Mouse (Mus musculus) midbrain, embryonic 11.5 days (tissue): ENCODE data around the gene Thra. TPM values are rescaled to one million over a fixed set of nuclear protein-coding genes. Genes with fewer than 3 reads are reported as not detected.
A peak's percentile ranks its signal among the peaks of the same experiment; 100 is the strongest.

ENCODE experiments used
- ATAC-seq: fragments of 200-750 bp; cut with Nextera tagmentation; 2 replicates; pipeline ENCODE4 v1.8.0; 2017; ENCODE audit warnings: moderate TSS enrichment, moderate library complexity; ENCODE audit not compliant: low FRiP score
- DNase-seq: peaks from one replicate; pipeline ENCODE4 v3.0.0; 2015; ENCODE audit warnings: low spot score; ENCODE audit errors: missing footprints
- H3K27ac ChIP-seq: fragments of 300-500 bp; sonication (generic); 2 replicates; pipeline ENCODE4 v1.5.1; 2014; ENCODE audit warnings: low read depth, low read length
- H3K27me3 ChIP-seq: fragments of 300-500 bp; sonication (generic); 2 replicates; pipeline ENCODE4 v1.6.1; 2014; ENCODE audit warnings: mild to moderate bottlenecking, low read length, moderate library complexity, mixed read lengths; ENCODE audit not compliant: control insufficient read depth, insufficient read depth
- H3K36me3 ChIP-seq: fragments of 300-500 bp; sonication (generic); 2 replicates; pipeline ENCODE4 v1.6.1; 2014; ENCODE audit warnings: mild to moderate bottlenecking, low read length, moderate library complexity, mixed read lengths; ENCODE audit not compliant: control insufficient read depth, insufficient read depth
- H3K4me1 ChIP-seq: fragments of 300-500 bp; sonication (generic); 2 replicates; pipeline ENCODE4 v1.6.1; 2014; ENCODE audit warnings: low read length; ENCODE audit not compliant: control insufficient read depth, insufficient read depth
- H3K4me2 ChIP-seq: fragments of 300-500 bp; sonication (generic); 2 replicates; pipeline ENCODE4 v1.6.1; 2014; ENCODE audit warnings: mild to moderate bottlenecking, moderate library complexity
- H3K4me3 ChIP-seq: fragments of 300-500 bp; sonication (generic); 2 replicates; pipeline ENCODE4 v1.5.1; 2014; ENCODE audit warnings: low read depth, low read length
- H3K9ac ChIP-seq: fragments of 300-500 bp; sonication (generic); 2 replicates; pipeline ENCODE4 v1.6.1; 2014; ENCODE audit warnings: low read length
- H3K9me3 ChIP-seq: fragments of 300-500 bp; sonication (generic); 2 replicates; pipeline ENCODE4 v1.6.1; 2016; ENCODE audit warnings: low read length; ENCODE audit not compliant: control insufficient read depth
- WGBS: fragments of 180-500 bp; shearing (Covaris S2); extraction: QIAGEN DNeasy Blood & Tissue Kit; methylation state at CpG from one replicate; pipeline ENCODE4 v1.1.7; 2014; 5-methylcytosine and 5-hydroxymethylcytosine counted together
- polyA plus RNA-seq: library from polyadenylated mRNA; unstranded; fragments of >200 nt; fragmentation: Nextera tagmentation; extraction: Ambion mirVana; gene quantifications from 2 replicates; pipeline ENCODE4 v1.2.1, GENCODE M21; 2014

Gene Thra
- polyA plus RNA-seq = 21.9 and 23.7 TPM in 2 replicates

DNA sequence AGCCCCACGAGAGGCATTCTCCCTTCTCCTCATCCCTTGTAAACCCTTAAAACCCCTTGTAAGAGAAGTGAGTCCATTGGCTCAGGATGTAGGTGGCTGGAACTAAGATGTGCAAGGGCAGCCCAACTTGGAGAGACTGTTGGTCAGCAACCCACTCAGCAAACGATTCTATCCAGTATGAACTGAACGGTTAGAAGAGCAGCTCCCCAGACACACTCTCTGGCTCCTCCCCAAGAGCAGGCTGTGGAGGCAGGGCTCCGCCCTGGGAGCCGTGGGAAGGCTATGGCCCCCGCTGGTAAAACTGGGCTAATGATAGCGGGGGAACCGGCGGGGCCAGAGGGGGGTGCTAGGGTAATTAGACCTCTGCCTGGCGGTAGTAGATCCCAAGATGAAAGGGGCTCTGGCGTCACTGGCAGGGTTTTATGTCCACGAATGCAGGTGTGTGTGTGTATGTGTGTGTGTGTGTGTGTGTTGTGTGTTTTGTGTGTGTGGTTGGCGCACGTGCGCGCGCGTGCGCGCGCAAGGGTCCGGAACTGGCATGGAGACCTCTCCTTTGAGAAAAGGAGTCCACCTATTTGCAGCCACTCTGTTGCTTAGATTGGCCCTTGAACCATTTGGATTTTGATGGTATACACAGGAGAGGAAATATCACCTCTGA is at the start of gene Thra:
Thra (plus strand) TSS at position 246 of the 658 bp plus-strand sequence.
- peak; percentile 96 for DNase-seq
- under 1% methylated on average over 22 of the region's 22 CpGs for WGBS
- peak within 1 kb of the TSS; percentile 73 for H3K4me3 ChIP-seq
- peak within 1 kb of the TSS; percentile 53 for H3K4me2 ChIP-seq
- peak within 1 kb of the TSS; percentile 90 for H3K9ac ChIP-seq
- H3K4me1 ChIP-seq = peaks cover 44% of the 10 kb centered on the region
- H3K9me3 ChIP-seq = no peaks in the 10 kb centered on the region
- ATAC-seq = peak; percentile 22
- no peaks in the 10 kb centered on the region for H3K36me3 ChIP-seq
- H3K27me3 ChIP-seq = no peaks in the 10 kb centered on the region
- H3K27ac ChIP-seq = peak within 1 kb of the TSS; percentile 93

DNA sequence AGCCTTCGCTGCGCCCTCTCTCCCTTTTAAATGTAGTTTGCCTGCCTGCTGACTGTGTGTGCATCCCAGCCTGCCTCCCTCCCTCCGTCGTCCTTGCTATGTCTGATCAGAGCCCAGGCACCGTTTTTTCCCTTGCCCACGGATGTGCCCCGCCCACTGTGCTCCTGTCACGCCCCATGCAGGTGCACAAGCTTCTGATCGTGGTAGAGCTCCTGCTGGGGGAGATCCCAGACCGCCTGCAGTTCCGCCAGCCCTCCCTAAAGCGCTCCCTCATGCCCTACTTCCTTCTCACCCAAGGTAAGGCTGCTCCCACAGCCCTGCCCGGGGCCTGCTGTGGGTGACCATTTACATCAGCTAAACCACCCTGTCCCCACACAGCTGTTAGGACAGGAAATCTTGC is 47.2 kb upstream of the Thra start:
- H3K27me3 ChIP-seq = no peaks in the 10 kb centered on the region
- H3K36me3 ChIP-seq = peaks cover 28% of the 10 kb centered on the region
- DNase-seq = no peak
- WGBS = 81% methylated on average over 13 of the region's 13 CpGs
- H3K4me2 ChIP-seq = no peak overlapping the region
- no peak overlapping the region for H3K9ac ChIP-seq
- H3K27ac ChIP-seq = no peak overlapping the region
- H3K4me1 ChIP-seq = no peaks in the 10 kb centered on the region
- no peak overlapping the region for H3K4me3 ChIP-seq
- no peak for ATAC-seq
- H3K9me3 ChIP-seq = no peaks in the 10 kb centered on the region

DNA sequence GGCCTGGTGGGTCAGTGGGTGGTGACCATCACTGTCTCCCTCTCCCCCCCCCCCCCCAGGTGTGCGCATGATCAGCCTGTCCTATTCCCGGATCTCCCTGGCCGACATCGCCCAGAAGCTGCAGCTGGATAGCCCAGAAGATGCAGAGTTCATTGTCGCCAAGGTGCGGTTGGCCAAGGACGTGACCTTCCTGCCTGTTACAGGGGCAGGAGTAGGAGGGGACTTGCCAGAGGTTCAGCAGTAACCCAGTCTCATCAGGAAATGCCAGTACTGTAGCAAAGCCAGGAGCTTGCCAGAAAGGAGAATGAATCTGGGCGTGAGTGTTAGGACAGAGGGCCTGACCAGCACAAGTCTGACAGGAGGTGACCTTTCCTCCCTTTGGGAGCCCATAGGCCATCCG is 46.7 kb upstream of the Thra start:
- DNase-seq = no peak
- no peaks in the 10 kb centered on the region for H3K27me3 ChIP-seq
- H3K27ac ChIP-seq = no peak overlapping the region
- H3K4me2 ChIP-seq = no peak overlapping the region
- H3K4me1 ChIP-seq = no peaks in the 10 kb centered on the region
- ATAC-seq = no peak
- H3K9me3 ChIP-seq = no peaks in the 10 kb centered on the region
- no peak overlapping the region for H3K4me3 ChIP-seq
- WGBS = 95% methylated on average over 9 of the region's 9 CpGs
- no peak overlapping the region for H3K9ac ChIP-seq
- peaks cover 26% of the 10 kb centered on the region for H3K36me3 ChIP-seq

DNA sequence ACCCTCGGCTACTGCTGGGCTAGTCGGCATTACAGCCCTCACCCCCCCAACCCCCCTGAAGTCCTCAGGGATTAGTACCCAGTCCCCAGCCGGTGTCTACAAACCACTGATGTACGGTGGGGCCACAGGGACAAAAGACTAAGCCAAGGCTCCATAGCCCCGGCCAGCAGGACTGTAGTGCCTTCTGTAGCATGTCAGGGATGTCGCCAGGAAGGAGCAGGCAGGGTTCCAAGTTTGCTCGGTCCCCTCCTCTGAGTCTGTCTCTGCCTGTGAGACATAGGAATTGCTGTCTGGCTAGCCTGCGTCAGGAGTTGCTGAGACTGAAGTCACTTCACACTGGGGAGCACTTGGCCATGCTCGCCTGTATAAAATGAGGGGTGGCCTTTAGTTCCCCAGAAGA is 46.1 kb upstream of the Thra start:
- WGBS = 86% methylated on average over 9 of the region's 9 CpGs
- H3K27ac ChIP-seq = no peak overlapping the region
- no peak for ATAC-seq

DNA sequence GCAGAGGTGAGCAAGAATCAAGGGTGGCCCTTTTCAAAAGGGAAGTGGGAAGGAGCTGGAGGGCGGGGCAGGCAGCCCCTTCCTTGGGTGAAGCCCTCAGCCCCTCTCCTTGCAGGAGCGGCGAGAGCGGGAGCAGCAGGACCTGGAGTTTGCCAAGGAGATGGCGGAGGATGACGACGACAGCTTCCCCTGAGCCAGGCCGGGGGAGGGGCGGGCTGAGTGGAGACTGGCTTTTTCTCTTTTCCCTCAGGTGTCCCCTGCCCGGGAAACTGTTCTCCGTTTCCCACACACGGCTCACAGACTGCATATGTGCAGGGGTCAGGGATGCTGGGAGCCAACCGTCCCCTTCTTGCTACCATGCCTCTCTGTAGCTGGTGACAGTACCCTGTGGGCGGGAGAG is 45.0 kb upstream of the Thra start:
- DNase-seq = no peak
- H3K27me3 ChIP-seq = no peaks in the 10 kb centered on the region
- H3K4me2 ChIP-seq = no peak overlapping the region
- no peak overlapping the region for H3K4me3 ChIP-seq
- H3K4me1 ChIP-seq = no peaks in the 10 kb centered on the region
- no peak for ATAC-seq
- H3K36me3 ChIP-seq = peaks cover 19% of the 10 kb centered on the region
- H3K9me3 ChIP-seq = no peaks in the 10 kb centered on the region
- no peak overlapping the region for H3K27ac ChIP-seq
- WGBS = 75% methylated on average over 14 of the region's 14 CpGs
- peak overlapping the region; percentile 11; the same call in 1 of the 2 replicates for H3K9ac ChIP-seq

More for the DNA sequence above, 46.1 kb upstream of the Thra start:
- Histone ChIP-seq H3K4me2 (no peak overlapping the region), H3K27me3 (no peaks in the 10 kb centered on the region), H3K36me3 (peaks cover 26% of the 10 kb centered on the region), H3K9ac (no peak overlapping the region), H3K4me3 (no peak overlapping the region), H3K9me3 (no peaks in the 10 kb centered on the region), H3K4me1 (no peaks in the 10 kb centered on the region)
- no peak for DNase-seq

DNA sequence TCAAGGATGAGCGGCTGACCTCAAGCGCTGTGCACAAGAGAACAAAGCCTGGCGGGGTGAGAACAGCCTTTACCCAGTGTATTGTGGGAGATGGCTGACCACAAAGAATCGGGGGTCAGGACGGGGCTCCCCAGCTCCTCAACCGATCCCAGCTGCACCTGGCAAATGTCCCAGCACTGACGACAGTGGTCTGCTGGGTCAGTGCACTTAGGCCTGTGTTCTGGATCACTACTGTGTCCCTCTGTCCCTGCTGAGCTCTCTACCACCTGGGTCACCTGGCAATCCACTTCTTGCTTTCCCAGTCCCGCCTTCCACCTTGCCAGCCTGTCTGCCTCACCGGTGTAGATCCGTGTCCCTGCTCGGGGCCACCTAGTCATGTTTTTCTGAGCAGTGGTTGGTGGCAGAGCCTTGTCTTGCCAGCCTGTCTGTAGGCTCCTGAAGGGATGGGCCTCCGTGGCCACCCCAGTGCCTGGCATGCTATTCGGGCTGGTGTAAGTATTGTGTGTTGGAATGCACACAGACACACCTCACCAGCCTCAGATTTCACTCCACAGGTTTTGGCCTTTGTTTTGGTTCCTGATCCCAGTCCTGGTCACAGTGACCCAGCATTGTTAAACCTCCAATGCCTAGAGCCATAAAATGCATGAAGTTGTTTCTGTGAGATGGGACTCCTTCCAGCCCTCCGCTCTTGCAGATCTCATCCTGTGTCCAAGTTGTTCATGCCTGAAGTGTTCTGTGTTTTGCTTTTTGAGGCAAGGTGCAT is 43.8 kb upstream of the Thra start:
- no peak overlapping the region for H3K4me2 ChIP-seq
- H3K4me3 ChIP-seq = no peak overlapping the region
- peaks cover 7% of the 10 kb centered on the region for H3K36me3 ChIP-seq
- no peak overlapping the region for H3K27ac ChIP-seq
- no peak for ATAC-seq
- H3K9ac ChIP-seq = no peak overlapping the region
- no peaks in the 10 kb centered on the region for H3K27me3 ChIP-seq
- 88% methylated on average over 14 of the region's 14 CpGs for WGBS
- H3K4me1 ChIP-seq = no peaks in the 10 kb centered on the region
- DNase-seq = no peak
- H3K9me3 ChIP-seq = no peaks in the 10 kb centered on the region

DNA sequence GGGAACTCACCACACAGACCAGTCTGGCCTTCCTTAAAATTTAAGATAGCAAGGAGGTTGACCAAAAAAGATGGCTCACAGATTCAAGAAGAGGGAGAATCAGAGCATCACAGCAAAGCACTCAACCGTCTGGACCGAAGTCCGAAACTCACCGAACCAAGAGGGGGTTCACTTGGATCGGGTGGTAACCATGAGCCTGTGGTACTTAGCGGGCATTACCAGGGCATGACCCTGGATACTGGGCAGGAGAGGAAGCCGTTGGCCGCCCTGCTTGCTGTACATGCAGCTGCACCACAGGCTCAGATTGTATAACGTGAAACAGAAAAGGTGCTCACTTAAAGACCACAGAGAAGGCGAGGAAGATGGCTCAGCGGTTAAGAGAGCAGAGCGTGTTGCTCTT is 43.2 kb upstream of the Thra start:
- no peaks in the 10 kb centered on the region for H3K4me1 ChIP-seq
- H3K36me3 ChIP-seq = peaks cover 6% of the 10 kb centered on the region; the same call in 1 of the 2 replicates
- no peak overlapping the region for H3K9ac ChIP-seq
- 90% methylated on average over 12 of the region's 12 CpGs for WGBS
- H3K27ac ChIP-seq = no peak overlapping the region
- H3K4me3 ChIP-seq = no peak overlapping the region
- DNase-seq = no peak
- H3K9me3 ChIP-seq = no peaks in the 10 kb centered on the region
- no peak overlapping the region for H3K4me2 ChIP-seq
- ATAC-seq = no peak
- H3K27me3 ChIP-seq = no peaks in the 10 kb centered on the region

DNA sequence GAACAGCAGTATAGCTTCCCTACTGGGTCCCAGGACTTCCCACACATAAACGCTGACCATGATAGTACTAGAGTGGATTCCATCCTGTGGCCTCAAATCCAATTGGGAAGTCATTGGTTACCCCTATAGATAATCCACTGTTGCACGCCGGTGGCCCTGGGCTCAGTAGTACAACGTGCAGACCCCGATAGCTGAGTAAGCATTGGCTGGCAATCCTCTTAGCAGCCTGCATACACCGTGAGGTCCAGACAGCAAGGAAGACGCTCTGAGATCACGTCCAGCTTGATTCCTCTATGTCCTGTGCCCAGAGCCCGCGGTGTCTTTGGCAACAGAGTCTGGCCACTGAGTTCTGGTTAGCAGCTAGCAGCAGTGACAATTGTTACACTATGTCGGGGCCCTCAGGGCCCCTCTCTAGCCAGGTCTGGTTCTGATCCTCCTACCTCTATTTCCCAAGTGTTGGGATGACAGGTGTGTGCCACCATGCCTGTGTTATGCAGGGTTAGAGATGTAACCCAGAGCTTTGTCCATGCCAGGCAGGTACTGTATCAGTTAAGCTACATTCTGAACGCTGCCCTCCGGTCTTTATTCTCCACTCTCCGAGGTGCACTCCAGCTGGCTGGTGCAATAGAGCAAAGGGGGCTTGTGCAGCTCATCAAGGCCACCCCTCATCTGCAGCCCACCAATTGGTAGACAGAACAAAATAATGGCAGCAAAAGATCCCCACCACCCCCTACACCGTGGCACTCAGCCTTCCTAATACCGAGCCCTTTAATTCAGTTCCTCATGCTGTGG is 41.4 kb upstream of the Thra start:
- no peak overlapping the region for H3K4me3 ChIP-seq
- no peak overlapping the region for H3K4me2 ChIP-seq
- ATAC-seq (no peak), DNase-seq (no peak)
- no peaks in the 10 kb centered on the region for H3K4me1 ChIP-seq
- no peaks in the 10 kb centered on the region for H3K27me3 ChIP-seq
- no peak overlapping the region for H3K9ac ChIP-seq
- whole genome bisulfite sequencing = 86% methylated on average over 16 of the region's 16 CpGs
- peaks cover 3% of the 10 kb centered on the region; the same call in 1 of the 2 replicates for H3K36me3 ChIP-seq
- no peak overlapping the region for H3K27ac ChIP-seq
- H3K9me3 ChIP-seq = no peaks in the 10 kb centered on the region
